Mouse (Mus musculus): ENCODE data around the gene Wdhd1. TPM values are rescaled to one million over a fixed set of nuclear protein-coding genes. Genes with fewer than 3 reads are reported as not detected.

The Wdhd1 gene
- polyA plus RNA-seq, 1 experiment from 2014 or later = 54.8 TPM

Other genes with a start within 250 kb of the Wdhd1 start
- 1.2 and 1.3 TPM in 2 replicates for gene Gch1, start 87.4 kb downstream of the Wdhd1 start, polyA plus RNA-seq (2014; fragmentation: Nextera tagmentation; extraction: Ambion mirVana)
- 4.8 and 5.3 TPM in 2 replicates for gene Socs4, start 74 bp upstream of the Wdhd1 start, polyA plus RNA-seq (2014; fragmentation: Nextera tagmentation; extraction: Ambion mirVana)
- gene Mapk1ip1l, start 21.4 kb upstream of the Wdhd1 start, polyA plus RNA-seq (2014; fragmentation: Nextera tagmentation; extraction: Ambion mirVana) = 127 and 136 TPM in 2 replicates
- gene Lgals3, start 90.9 kb upstream of the Wdhd1 start, polyA plus RNA-seq (2014; fragmentation: Nextera tagmentation; extraction: Ambion mirVana) = 0.63 and 1.1 TPM in 2 replicates
- gene Dlgap5, start 141.6 kb upstream of the Wdhd1 start, polyA plus RNA-seq (2014; fragmentation: Nextera tagmentation; extraction: Ambion mirVana) = 79.6 and 81.0 TPM in 2 replicates
- 27.2 and 29.1 TPM in 2 replicates for gene Fbxo34, start 173.6 kb upstream of the Wdhd1 start, polyA plus RNA-seq (2014; fragmentation: Nextera tagmentation; extraction: Ambion mirVana)

Measured in limb, embryonic 11.5 days (tissue).